Mouse (Mus musculus) ovary, adult 18-20 months (tissue): ENCODE measurements around the gene Adcy4.

Source experiments
- DNase-seq: peaks from one replicate; pipeline ENCODE4 v3.0.0; 2022; ENCODE audit warnings: low spot score, mixed read lengths

The Adcy4 gene

DNA sequence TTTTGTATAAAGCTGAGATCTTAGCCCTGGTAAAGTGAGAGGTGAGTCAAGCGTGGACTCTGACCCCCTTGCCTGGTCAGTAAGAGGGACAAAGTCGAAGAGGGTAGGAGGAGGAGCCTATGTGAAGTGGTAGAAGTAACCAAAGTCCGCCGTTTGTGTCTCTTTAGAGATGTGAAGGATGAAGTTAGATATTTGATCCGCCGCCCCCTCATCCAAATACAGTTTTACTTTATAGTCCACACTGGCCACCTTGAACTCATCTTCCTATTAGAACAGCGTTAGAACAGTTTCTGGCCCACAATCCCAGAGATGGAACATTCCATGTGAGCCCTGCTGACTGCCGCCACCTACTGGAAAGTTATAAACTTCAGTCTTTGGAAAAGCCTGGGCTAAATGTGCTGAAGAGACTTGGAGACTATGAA, 25.5 kb downstream of the Adcy4 start, which contains the start of gene Cideb:
Gene Cideb, minus strand, starts transcription at position 96 of the 422 bp plus-strand sequence.
- DNase-seq: no peak

DNA sequence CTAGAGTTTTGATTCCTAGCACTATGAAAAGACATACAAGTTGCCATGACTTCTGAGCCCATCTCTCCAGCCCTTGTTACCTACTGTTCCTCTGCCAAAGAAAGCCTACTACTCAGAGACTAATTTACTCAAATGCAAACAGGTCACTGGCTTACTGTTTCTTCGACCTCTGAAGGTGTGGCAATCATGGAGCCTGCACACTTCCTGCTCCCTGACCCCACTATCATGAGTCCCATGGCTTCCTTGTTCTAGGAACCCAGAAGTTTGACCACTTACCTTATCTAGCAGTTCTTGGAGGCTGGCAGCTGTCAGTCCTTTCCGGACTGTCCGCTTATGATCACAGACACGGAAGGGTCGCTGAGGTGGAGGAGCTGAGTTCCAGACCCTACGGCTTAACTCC, 26.3 kb downstream of the Adcy4 start:
- no peak for DNase-seq

DNA sequence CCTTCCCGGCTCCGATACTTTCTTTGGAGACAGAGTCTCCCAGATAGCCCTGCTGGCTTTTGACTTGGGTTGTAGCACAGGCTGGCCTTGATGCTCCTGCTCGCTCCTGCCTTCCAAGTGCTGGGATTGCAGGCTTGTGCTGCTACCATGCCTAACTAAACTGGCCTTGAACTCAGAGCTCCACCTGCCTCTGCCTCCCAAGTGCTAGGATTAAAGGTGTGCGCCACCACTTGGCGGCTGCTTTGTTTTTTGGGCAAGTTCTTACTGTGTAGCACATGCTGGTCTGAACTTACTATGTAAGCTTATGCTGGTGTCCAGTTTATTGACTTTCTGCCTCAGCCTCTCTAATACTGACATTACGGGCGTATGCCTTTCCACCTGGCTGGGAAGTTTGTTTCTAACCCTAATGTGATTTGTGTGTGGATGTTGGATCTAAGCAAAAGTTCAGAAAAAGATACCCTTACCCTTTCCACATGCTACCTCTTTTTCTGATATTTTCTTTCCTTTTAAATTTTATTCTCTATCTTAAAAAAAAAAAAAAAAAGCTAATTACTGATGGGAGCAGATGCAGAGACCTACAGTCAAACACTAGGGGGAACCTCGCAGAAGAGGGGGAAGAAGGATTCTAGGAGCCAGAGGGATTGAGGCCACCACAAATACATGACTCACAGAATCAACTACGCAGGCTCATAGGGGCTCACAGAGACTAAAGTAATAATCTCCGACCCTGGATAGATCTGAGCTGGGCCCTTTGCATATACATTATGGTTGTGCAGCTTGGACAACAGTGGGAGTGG, 36.6 kb downstream of the Adcy4 start:
- no peak for DNase-seq

DNA sequence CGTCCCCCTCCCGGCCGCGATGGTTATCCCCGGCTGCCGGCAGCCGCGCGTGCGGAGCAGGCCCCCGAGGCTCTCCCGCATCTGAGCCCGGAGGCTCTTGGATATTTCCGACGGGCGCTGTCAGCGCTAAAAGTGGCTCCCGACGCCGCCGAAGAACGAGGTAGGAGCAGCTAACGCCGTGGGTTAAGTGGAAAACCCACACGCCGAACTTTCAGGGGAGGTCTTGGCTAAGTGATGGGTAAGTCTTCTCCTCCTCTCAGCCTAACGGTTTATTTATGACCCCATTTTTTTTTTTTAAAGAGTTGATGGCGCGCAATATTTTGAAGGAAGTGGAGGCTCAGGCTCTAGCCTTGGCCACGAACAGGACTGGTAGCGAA, 38.0 kb downstream of the Adcy4 start:
- DNase-seq: no peak

DNA sequence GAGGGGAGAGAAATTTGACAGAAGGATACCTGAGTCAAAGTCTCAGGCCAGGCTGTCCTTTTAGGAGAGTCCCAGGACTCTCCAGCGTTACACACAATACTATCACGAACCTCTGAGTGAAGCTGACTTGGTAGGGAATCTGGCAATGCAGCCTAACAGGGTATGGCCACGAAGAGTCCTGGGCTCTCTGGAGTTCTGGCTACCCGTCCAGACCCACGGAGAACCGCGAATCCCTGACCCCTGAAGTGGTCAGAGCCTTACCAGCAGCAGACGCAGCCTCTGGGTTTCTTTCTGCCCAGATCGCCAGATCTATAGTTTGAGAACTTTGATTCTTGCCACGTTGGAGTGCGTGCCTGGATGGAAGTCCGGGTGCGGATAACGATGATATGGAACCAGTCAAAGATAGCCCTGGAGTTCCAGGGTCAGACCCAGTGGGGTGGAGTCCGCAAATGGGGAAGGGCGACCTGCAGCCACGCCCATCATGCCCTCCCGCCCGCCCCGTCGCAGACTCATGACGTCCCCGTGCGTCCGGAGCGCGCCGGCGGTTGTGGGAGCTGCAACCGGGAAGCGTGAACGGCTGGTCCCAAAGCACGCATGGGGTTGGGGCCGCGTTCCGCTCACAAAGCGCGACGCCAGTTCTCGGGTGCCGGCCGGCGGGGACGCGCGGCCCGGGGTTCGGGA, 38.6 kb downstream of the Adcy4 start, which contains the start of the genes Dhrs1 and Nop9:
Gene Dhrs1, minus strand, starts transcription at position 511 of the 681 bp plus-strand sequence.
Gene Nop9, plus strand, starts transcription at position 514 of the 681 bp plus-strand sequence.
- DNase-seq: peak; percentile 81

DNA sequence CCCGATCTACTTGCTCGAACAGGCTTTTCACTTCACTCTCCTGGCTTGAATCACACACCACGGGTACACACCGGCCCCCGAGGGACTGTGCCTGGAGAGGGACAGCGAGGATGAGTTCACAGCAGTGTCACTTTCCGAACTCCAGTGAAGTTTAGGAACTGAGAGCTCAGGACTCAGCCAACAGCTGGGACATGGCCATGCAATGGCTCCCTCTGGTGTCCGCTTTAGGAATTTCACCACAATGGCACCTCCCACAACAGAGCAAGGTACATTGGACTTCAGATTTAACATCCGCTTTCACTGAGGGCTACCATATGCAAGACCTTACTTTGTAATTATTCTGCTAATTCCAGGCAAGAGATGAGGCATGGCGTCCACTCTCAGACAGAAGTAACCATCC, 40.2 kb downstream of the Adcy4 start:
- DNase-seq: peak; percentile 58

DNA sequence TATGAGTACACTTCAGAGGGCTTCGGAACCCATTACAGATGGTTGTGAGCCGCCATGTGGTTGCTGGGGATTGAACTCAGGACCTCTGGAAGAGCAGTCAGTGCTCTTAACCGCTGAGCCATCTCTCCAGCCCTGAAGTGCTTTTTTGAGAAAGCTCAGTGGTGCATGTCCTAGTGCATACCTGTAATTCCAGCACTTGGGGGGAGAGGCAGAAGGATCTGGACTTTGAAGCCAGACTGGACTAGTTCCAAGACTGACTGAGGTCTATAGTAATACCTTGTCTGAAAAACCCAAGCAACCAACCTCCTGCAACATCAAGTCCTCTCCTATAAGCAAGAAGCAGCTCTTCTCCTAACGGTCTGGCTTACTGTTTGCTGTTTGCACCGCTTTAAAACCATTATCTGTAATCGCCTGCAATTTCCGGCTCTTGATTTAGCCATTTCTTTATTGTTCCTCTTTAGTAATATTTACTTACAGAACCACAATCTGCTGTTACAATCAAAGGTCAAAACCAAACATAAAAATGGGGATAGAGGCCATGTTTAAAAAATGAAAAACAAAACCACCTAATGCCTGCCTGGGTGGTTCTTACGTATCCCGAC, 46.7 kb downstream of the Adcy4 start:
- no peak for DNase-seq

DNA sequence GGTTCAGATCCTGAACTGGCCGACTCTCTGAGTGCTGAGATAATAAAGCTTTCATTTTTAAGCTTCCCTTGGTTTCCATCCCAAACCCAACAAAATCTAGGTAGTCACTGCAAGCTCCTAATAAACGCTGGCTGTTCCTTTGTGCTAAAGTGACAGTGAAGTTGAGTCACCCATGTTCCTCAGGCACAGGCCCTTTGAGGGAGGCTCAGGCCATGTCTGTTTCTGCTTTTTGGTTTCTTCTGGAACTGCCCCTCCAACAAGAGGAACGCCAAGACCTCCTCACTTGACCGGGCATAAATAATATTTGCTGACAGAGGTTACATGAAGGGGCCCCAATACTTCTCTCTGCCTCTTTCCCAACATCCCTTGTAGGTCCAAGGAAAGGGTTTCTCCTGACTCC, 48.1 kb downstream of the Adcy4 start:
- no peak for DNase-seq

DNA sequence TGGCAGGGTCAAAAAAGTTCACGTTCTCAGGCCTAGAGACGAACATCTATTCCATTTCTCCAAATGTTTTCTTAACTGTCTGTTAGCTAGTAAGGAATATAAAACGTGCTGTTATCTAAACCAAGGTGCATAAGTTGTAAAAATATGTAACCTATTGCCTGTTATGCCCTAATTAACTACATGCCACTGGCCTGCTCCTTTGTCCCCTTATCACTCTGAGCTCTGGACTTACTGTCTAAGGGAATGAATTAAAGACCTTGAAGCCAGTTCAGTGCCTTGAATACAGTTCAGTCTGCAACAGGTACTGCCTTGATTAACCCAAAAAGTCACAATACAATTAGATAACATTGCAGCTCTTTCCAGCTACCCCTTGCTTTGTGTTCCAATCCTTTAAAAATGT, 48.6 kb downstream of the Adcy4 start:
- DNase-seq: no peak

DNA sequence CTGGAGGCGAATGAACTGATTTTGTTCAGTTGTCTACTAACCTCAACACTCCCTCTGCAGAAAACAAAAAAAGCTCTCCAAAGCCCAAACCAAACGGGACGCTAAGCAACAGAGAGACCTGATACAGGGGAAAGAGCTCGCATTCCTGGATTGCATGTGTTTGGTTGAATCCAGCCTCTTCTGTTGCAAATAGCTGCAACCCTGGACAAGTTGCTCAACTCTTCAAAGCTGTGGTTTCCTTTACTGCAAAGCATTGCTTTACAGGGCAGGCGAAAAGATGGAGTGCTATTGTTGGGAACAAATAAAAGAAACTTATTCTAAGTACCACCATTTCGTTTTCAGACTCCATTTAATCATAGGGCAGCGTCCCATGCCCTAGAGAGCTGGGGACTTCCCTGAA, 49.0 kb downstream of the Adcy4 start:
- no peak for DNase-seq

DNA sequence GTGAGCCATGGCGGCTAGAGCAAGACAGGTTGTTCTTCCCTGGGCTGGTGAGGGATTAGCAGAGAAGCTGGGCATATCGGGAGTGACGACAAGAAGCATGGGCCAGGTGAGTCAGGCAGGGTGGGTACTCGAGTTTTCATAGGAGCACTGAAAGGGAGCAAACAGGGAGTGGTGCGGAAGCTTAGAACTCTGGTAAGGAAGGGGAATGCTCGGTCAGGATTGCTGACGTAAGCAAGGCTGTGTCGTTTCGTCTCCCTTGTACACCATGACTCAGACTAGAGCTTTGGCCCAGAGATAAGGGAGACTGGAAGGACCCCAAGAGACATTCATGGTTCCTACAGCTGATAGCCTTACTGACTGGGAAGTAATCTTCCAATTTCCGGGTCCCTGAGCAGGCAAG, 50.0 kb downstream of the Adcy4 start:
- DNase-seq: no peak

DNA sequence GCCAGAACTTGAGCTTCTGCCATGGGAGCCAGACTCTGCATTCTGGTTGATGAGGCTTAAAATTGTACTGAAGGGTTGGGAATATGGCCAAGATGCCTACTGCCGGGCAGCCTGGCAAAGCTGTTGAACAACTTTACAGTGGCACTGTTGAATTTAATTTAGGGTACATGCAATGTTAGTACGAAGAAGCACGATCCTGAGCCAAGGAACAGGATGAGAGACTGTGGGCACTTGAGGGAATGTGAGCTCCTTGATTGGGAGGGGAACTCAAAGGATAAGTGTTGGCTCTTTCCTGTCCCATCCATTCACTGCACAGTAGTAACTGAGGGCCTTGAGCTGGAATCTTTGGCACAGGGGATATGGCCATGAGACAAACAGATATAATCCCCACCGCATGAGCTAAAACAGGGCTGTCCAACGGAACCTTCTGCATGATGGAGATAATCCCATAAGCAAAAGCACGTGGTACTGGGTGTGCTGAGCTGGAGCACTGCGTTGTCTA, 53.3 kb downstream of the Adcy4 start:
- no peak for DNase-seq

DNA sequence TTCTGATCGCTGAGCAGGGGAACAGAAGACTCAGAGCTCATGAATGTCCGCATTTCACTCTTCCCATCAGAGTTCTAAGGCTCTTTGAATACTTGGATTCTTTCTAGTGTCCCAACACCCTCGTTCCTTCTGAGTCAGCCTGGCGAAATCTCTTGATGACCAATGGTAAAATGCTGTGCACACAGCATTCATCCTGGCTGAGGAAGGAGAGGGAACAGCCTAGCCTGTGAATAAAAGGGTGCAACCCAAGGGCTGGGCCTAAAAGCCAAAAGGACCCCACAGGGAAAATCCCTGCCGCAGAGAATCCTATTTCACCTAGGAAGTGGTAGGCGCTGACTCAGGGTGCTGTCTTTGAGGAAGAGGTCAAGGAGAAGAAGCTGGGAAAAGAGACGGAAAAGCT, 53.8 kb downstream of the Adcy4 start:
- no peak for DNase-seq

DNA sequence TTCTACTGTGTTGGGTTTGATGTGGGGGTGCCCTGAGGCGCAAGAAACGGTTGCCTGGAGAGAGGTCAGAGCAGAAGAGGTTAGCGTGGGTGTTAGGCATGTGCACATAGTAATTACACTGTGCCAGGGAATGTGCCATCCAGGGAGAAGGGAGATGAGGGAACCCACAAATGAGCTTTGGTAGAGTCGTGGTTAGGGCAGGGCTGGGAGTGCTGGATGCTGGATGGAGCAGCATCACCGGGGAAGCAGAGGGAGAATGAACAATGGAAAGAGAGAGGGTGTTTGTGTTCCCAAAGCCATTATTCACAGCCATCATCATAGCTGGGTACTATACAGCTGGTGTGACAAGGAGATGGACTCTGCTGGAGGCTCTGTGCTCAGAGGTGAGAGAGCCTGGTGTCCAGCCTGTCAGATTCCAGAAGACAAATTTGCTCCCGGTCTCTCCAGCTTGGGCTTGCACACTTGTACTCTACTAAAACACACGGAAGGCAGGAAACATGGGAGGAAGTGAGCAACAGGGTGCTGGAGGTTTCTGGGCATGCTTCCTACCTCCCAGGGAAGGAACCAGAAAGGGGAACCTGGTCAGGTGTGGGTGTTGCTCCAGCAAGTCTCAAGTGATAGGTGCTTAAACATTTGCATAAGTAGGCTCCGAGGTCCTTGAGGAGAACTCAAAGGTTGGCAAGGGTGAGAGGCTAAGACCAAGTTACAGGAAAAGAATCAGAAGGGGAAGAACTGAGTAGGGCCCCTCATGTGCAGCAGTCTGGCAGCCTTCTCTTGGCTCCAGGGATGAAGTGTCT, 55.8 kb downstream of the Adcy4 start:
- DNase-seq: no peak

DNA sequence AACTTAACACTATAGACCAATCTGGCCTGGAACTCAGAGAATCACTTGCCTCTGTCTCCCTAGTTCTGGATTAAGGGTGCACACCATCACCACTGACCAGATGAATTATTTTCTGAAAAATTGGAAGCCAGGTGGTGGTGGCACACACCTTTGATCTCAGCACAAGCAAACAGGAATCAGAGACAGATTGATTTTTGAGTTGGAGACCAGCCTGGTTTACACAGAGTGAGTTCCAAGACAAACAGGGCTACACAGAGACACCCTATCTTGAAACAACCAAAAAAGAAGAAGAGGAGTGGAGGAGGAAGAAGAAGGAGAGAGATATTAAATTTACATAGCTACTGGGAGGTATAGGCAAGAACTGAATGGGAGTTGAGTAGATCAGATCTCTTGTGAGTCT, 57.6 kb downstream of the Adcy4 start:
- DNase-seq: no peak

DNA sequence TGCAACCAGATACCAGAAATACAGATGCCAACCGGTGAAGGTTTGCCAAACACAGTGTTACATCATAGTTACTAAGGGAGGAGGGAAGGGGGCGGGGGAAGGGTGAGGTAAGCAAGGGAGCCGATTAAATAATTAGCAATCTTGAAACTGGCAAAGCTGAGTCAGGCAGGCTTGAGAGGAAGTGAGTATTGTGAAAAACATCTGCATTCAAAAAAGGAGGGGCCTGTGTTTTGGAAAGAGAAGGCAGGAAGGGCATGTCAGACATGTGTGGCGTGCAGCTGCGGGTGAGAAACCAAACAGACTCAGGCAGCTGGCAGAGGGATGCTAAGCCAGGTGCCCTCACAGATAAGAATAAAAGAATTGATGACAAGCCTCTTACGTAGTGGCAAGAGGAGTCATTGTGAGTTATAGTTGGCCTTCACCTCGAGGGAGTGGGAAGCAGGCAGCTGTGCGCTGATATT, 59.5 kb downstream of the Adcy4 start:
- DNase-seq: no peak

DNA sequence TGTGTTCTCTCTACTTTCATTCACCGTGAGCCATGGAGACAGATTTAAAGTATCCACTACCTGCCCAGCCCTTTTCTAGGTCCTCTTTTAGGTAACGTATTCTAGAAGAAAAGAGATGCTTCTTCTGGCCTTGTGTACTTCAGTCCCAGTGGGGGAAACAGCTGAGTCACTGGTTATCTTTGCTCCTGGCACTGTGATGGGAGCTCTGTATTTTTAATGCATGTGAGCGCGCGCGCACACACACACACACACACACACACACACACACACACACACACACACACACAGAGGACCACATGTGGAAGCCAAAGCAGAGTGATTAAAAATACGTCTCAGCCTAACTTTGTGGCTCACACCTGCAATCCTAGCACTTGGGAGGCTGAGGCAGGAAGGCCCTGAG, 60.5 kb downstream of the Adcy4 start:
- DNase-seq: no peak

DNA sequence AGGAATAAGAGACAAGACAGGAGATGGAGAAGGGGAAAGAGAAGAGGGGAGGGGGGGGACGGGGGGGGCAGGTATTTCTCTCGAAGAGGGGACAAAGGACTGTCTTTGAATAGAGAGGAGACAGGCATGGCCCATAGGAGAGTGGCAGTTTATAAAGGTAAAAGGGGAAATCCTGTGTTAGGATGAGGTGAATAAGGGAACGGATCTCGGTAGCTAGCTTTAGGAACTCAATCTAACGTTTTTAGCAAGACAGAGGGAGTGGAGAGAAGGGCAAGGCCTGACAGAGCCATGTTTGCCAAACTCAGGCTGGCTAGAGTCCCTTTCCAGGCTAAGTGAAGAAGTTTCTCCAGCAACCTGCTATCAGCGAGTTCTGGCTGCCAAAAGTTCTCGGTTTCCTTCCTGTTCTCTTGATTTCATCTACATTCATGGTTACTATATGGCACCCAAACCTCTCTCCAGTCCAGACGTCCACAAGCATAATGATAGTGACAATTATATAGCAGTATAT, 61.4 kb downstream of the Adcy4 start:
- DNase-seq: no peak

DNA sequence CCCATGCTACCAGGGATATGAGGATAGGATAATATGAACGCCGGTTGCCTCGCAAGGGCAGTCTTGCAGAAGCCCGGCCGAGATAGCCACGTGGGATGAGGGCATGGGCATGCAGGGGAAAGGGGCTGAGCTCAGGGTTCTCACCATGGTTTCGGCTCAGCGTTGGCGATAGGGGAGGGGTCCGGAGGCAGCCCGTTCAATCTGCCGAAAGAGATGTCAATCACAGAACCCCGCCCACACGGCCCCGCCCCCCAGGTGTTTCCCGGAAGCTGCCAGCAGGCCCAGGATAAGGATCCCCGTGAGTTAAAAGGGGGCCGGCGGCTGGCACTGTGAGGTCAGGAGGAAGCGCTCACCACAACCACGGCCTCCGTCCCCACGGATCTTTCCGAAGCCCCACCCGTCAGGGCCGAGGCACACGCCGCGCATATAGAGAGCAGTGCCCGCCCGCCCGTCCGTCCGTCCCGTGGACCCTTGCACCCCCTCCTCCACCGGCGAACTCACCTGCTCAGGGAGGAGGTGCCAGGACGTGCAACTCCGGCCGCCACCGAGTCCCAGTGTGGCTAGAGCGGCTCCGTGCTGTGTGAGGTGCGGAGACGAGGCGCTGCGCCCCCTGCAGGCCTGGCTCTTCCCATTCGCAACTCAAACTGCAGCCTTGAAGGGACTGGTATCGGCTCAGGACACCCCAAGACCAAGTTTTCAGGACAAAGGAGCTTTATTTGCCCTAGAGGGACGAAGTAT, 62.0 kb downstream of the Adcy4 start, which contains the start of gene Rabggta:
Gene Rabggta, minus strand, starts transcription at position 564 of the 738 bp plus-strand sequence.
- DNase-seq: peak; percentile 85

DNA sequence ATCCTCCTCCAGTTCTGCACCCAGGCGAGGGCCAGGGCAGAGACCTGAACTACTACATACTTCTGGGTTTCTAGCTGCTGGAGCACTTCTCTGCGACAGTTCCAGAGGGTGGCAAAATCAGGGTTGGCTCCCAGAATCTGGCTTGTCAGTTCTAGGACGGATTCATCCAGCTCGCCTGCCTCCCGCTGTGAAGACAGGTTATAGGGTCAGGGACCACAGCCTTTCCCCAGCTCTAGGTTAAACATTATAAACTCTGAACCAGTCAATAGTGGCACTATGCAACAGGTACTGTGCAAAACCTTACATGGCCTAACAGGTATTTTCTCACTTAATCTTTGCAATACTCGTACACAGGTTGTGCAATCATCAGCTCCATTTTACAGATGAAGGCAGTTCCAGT, 62.8 kb downstream of the Adcy4 start:
- no peak for DNase-seq

DNA sequence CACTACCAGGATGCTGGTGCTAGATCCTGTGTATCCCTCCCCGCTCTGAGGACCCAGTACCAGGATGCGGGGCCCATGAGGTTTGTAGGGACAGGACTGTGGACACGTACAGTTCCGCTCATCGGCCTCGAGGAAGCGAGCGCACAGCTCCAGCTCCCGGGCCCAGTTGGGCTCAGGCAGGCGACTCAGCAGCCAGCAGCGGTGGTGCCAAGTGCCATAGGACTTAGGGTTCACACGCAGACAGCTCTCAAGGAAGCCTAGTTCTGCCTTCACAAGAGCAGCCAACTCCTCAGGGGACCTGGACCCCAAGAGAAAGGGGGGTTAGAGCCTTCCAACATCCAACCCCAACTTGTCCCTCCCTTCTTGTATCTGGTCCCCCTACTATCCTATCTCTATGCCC, 63.2 kb downstream of the Adcy4 start:
- DNase-seq: no peak
